Mouse (Mus musculus): ENCODE results near the gene Gm20908.
"Not testable (repeated sequence)": the region's sequence is repeated elsewhere in the genome, so short reads cannot be mapped to it uniquely, and the experiment has no call there.

The Gm20908 gene

GRCm38 (mm10) chrY:64472966-64473365 is at the start of gene Gm20908:
TSS of gene Gm20908 (plus strand) at chrY:64473266.
- not testable (repeated sequence) for DNase-seq (ENCODE audit: low spot score)
